Mouse (Mus musculus) frontal cortex, adult (tissue): ENCODE data around the gene Olfr923.
"Not testable (repeated sequence)": the region's sequence is repeated elsewhere in the genome, so short reads cannot be mapped to it uniquely, and the experiment has no call there.

Experiments
- ATAC-seq: cut with Nextera tagmentation; 2 replicates; pipeline ENCODE4 v1.9.2; 2017; ENCODE audit warnings: mild to moderate bottlenecking, moderate library complexity, mixed read lengths; ENCODE audit not compliant: low TSS enrichment

The Olfr923 gene

GRCm38 (mm10) chr9:38826245-38826644 is at the start of gene Olfr923:
TSS of gene Olfr923 (plus strand) at chr9:38826545.
- no peak for ATAC-seq

DNA sequence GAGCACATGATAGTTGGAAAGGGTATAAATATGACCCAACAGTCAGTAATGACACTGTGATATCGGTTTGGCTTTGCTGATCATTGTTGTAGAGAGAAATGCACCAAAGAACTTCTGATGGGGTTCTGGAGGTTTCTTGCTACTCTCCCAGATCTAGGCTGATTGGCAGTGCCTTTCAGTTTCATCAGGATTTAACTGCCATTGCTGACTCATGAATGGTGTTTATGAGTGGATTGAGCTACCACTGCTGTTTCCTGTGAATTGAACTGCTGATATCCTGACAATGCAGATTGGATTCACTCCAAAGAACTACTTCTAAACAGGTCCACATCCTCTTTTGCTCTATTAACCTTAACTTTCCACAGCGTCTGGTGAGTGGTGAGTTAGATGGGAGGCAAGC is 33.7 kb upstream of the Olfr923 start:
- no peak for ATAC-seq

DNA sequence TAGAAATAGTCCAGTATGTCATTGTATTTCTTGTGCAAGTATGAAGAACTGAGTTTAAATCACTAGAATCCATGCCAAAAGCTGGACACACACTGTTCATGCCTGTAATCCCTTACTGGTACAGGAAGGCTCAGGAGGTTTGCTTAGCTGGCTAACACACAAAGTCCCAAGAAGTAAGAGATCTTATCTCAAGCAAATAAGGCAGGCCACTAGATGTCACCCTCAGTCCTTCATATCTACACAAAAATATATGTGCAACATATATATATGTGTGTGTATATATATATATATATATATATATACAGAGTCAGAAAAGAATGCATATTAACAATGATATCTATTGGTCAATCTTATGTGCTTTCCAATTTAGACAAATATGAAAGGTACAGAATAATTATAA is 20.6 kb upstream of the Olfr923 start:
- ATAC-seq = peak; percentile 62; the same call in 1 of the 2 replicates

DNA sequence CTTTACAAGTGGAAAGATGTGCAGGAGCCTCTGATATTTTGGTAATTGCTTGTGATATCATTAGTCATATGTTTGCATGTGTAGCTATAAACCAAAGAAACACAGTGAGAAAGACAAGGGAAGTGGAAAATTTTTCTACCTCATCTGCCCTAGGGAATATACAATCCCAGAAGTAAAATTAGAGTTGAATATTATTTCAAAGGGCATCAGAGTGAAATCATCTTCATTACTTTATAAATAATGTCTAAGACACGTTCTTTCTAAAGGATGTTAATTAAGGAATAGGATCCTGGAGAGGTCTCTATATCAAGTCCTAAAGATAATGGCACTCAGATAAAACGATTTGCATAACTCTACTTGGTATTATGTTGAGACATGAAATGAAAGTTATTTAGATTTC is 12.0 kb upstream of the Olfr923 start, which contains the start of gene Olfr922:
Olfr922 (plus strand) TSS at position 301 of the 400 bp plus-strand sequence.
- ATAC-seq = no peak

GRCm38 (mm10) chr9:38815458-38815986 is 10.8 kb upstream of the Olfr923 start:
- no peak for ATAC-seq

- no peak for ATAC-seq
Observed at GRCm38 (mm10) chr9:38833027-38833426, 6.7 kb downstream of the Olfr923 start.

DNA sequence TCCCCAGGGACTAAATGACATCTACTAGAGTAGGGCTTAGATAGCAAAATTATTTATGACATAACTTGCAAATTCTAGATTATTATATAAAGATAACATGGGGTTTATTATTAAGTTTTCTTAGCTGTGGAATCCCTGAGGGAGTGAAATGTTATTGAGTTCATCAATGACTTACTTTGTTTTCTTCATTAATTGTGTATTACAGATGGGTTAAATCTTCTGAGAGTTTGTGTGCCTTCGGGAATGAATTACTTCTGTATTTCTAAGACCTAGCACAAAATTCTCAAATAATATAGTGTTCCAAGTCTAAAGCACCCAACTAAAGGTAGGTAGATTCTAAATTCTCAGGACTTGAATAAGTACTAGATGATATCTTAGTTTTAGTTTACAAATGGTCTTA is 17.8 kb downstream of the Olfr923 start, which contains the start of gene Olfr924:
Olfr924 (plus strand) TSS at position 301 of the 400 bp plus-strand sequence.
- no peak for ATAC-seq

- no peak for ATAC-seq
Observed at GRCm38 (mm10) chr9:38854760-38855159, 28.4 kb downstream of the Olfr923 start, which contains the start of gene Olfr26. TSS of gene Olfr26 (plus strand) at chr9:38855060.

DNA sequence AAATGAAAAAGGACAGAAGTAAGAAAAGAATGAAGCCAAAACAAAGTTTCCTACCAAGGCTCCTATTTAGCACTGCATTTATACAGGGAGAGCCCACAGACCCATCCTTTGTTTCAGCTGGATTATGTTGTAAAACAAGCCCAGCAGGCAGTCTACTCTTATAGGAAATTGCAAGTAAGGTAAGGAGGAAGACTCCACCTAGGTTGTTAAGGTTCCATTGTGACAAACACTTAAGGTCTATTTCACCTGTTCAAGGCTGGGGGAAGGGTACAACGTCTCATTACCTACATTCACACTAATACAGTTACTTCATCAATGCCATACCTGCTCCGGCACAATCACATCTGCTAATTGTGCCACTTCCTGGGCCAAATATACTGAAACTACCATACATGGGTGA is 48.5 kb downstream of the Olfr923 start:
- not testable (repeated sequence) for ATAC-seq

DNA sequence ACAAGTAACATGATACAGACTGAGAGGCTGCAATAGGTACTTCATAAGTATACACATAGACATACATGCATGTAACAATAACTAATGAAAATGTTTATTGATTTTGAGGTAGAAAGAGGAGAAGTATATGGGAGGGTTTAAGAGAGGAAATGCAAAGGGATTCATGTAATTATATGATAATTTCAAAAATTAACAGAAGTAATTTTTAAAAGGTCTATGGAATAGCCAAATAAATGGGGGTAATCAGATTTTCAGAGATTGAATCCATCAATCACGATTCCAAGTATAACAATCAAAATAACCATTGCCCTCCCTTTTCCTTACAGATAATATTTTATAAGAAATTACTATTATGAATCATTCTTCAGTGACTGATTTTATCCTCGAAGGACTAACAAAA is 50.5 kb downstream of the Olfr923 start, which contains the start of gene Olfr926:
Olfr926 (plus strand) TSS at position 301 of the 400 bp plus-strand sequence.
- ATAC-seq = no peak
